Mouse (Mus musculus) thymus, adult 2 months (tissue): ENCODE measurements around the gene Spdye4b.

ENCODE experiments used
- CTCF ChIP-seq: fragments of 200-500 bp; IDR thresholded peaks from 2 replicates; pipeline ENCODE4 v1.5.1; 2012; ENCODE audit warnings: mild to moderate bottlenecking, control low read depth, low read length, moderate library complexity, borderline replicate concordance; ENCODE audit not compliant: control insufficient read depth, poor library complexity, insufficient read depth; ENCODE audit errors: extremely low read depth
- POLR2A ChIP-seq: fragments of 200-500 bp; IDR thresholded peaks from 2 replicates; pipeline ENCODE4 v1.6.1; 2012; ENCODE audit warnings: mild to moderate bottlenecking, low read length, control low read depth, moderate library complexity; ENCODE audit not compliant: control insufficient read depth, poor library complexity, insufficient read depth; ENCODE audit errors: extremely low read depth

- TF ChIP-seq CTCF (no peak), POLR2A (no peak)
Measured at GRCm38 (mm10) chr5:143149536-143149935, 31.3 kb upstream of the Spdye4b start.
